Mouse (Mus musculus) testis, adult 2 months (tissue): ENCODE data around the gene Megf6. TPM values are rescaled to one million over a fixed set of nuclear protein-coding genes. Genes with fewer than 3 reads are reported as not detected.

Experiments used
- H3K27ac ChIP-seq: fragments of 200-500 bp; 2 replicates; pipeline ENCODE4 v1.5.1; 2012; ENCODE audit warnings: low read depth, low read length; ENCODE audit not compliant: control insufficient read depth, insufficient read depth
- H3K27me3 ChIP-seq: fragments of 200-500 bp; 2 replicates; pipeline ENCODE4 v1.6.1; 2012; ENCODE audit warnings: mild to moderate bottlenecking, low read length, moderate library complexity; ENCODE audit not compliant: control insufficient read depth, insufficient read depth
- H3K36me3 ChIP-seq: fragments of 200-500 bp; 2 replicates; pipeline ENCODE4 v1.6.1; 2012; ENCODE audit warnings: mild to moderate bottlenecking, low read length; ENCODE audit not compliant: control insufficient read depth, insufficient read depth
- H3K4me1 ChIP-seq: fragments of 200-500 bp; 2 replicates; pipeline ENCODE4 v1.6.1; 2012; ENCODE audit warnings: low read length; ENCODE audit not compliant: control insufficient read depth, insufficient read depth
- H3K4me3 ChIP-seq: fragments of 200-500 bp; 2 replicates; pipeline ENCODE4 v1.5.1; 2012; ENCODE audit warnings: low read depth, mild to moderate bottlenecking, low read length, moderate library complexity, mixed read lengths; ENCODE audit not compliant: control insufficient read depth
- CTCF ChIP-seq: fragments of 200-500 bp; IDR thresholded peaks from 2 replicates; pipeline ENCODE4 v1.5.1; 2012; ENCODE audit warnings: low read depth, mild to moderate bottlenecking, inconsistent platforms, low read length, moderate library complexity; ENCODE audit not compliant: control insufficient read depth, insufficient read depth, insufficient replicate concordance
- POLR2A ChIP-seq: fragments of 200-500 bp; IDR thresholded peaks from 2 replicates; pipeline ENCODE4 v1.6.1; 2012; ENCODE audit warnings: low read depth, mild to moderate bottlenecking, inconsistent platforms, low read length, moderate library complexity; ENCODE audit not compliant: control insufficient read depth
- polyA plus RNA-seq: library from polyadenylated mRNA; depleted of rRNA; stranded (reverse); fragments of >200 nt; gene quantifications from 2 replicates; pipeline ENCODE4 v1.2.3, GENCODE M21; 2012; rRNA removed

The Megf6 gene
- 1.0 and 1.4 TPM in 2 replicates for polyA plus RNA-seq

DNA sequence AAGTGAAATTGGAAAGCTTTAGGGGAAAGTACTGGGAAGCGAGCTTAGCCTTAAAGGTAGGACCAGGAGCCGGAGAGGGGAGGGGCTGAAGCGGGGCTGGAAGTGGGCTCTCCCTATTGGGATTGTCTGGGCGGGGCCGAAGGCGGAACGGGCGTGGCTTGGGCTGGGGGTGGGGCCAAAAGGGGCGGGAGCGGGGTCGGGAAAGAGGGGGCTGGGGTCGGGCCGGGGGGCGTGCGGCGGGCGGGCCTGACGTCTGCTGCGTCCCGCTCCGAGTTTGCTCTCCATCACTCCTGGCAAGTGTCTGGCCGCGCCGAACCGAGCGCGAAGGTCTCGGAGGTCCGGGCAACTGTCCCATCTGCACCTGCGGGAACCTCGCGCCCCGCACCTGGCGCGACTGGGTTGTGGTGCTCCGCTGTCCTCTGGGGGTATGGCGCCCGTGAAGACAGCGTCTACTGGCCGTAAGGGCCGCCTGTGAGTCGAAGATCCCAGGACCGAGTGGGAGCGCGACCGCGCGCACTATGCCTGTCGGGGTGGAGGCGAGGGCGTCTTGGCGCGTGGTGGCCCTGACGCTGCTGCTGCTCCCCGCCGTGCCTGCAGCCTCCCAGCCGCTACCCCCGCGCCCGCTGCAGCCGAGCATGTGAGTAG is at the start of gene Megf6:
Gene Megf6 (plus strand): TSS at position 225 of the 645 bp plus-strand sequence.
- Histone ChIP-seq H3K4me1 (peaks cover 11% of the 10 kb centered on the region), H3K36me3 (no peaks in the 10 kb centered on the region), H3K27ac (no peak within 1 kb of the TSS), H3K4me3 (peak within 1 kb of the TSS; percentile 80), H3K27me3 (no peaks in the 10 kb centered on the region)
- TF ChIP-seq CTCF, result no peak
- no peak for TF ChIP-seq POLR2A

DNA sequence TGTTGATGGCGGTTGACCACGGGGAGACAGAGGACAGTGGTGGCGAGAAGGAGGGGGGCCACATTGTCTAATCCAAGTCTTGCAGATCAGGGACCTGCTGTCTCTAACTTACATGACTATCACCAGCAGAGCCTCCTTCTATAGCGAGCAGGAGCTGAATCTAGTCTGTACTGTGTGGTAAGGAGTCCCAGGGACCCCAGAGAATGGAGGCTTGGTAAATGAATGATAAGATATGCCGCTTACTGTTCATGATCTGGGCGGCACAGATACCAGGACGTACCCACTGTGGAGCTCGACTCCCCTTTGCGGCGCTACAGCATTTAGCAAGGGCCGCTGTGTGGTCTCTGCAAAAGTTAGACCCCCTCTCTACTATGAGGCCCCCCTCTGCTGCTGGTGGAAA is 48.7 kb upstream of the Megf6 start:
- no peaks in the 10 kb centered on the region for H3K4me1 ChIP-seq
- no peak overlapping the region for H3K27ac ChIP-seq
- no peaks in the 10 kb centered on the region for H3K36me3 ChIP-seq
- TF ChIP-seq POLR2A, result no peak
- TF ChIP-seq CTCF, result no peak
- no peaks in the 10 kb centered on the region for H3K27me3 ChIP-seq
- H3K4me3 ChIP-seq, result no peak overlapping the region

- no peak overlapping the region for H3K27ac ChIP-seq
- TF ChIP-seq POLR2A, result no peak
- no peaks in the 10 kb centered on the region for H3K36me3 ChIP-seq
- H3K4me1 ChIP-seq, result no peaks in the 10 kb centered on the region
- H3K4me3 ChIP-seq, result no peak overlapping the region
- H3K27me3 ChIP-seq, result no peaks in the 10 kb centered on the region
Observed at GRCm38 (mm10) chr4:154122374-154122773, 48.2 kb upstream of the Megf6 start.

- H3K27ac ChIP-seq, result no peak overlapping the region
- no peak for TF ChIP-seq POLR2A
- TF ChIP-seq CTCF, result no peak
- no peaks in the 10 kb centered on the region for H3K27me3 ChIP-seq
- no peaks in the 10 kb centered on the region for H3K36me3 ChIP-seq
- H3K4me1 ChIP-seq, result no peaks in the 10 kb centered on the region
- no peak overlapping the region for H3K4me3 ChIP-seq
Observed at GRCm38 (mm10) chr4:154123553-154123952, 47.0 kb upstream of the Megf6 start.

GRCm38 (mm10) chr4:154125202-154125601 is 45.3 kb upstream of the Megf6 start:
- Histone ChIP-seq H3K4me3 (no peak overlapping the region), H3K27ac (no peak overlapping the region), H3K27me3 (no peaks in the 10 kb centered on the region), H3K4me1 (no peaks in the 10 kb centered on the region), H3K36me3 (no peaks in the 10 kb centered on the region)
- TF ChIP-seq POLR2A (no peak), CTCF (no peak)

GRCm38 (mm10) chr4:154127273-154127672 is 43.3 kb upstream of the Megf6 start:
- Histone ChIP-seq H3K27ac (no peak overlapping the region), H3K36me3 (no peaks in the 10 kb centered on the region), H3K4me3 (no peak overlapping the region), H3K27me3 (no peaks in the 10 kb centered on the region), H3K4me1 (no peaks in the 10 kb centered on the region)
- no peak for TF ChIP-seq CTCF
- TF ChIP-seq POLR2A, result no peak

DNA sequence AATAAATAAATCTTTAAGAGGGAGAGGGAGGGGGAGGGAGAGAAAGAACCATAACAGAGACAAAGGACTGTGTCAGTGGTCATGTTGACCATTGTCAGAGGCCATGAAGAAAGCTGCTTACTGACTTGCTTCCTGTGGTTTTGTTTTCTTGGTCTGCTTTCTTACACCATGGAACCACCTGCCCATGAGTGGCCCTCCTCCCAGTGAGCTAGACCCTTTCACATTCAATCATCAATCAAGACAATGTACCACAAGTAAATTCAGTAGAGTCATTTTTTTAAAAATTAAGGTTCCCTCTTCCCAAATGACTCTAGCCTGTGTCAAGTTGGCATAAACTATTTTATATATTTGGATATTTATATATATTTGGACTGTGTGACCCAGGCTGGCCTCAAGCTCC is 40.6 kb upstream of the Megf6 start:
- Histone ChIP-seq H3K27ac (no peak overlapping the region), H3K4me3 (no peak overlapping the region), H3K36me3 (no peaks in the 10 kb centered on the region), H3K27me3 (no peaks in the 10 kb centered on the region), H3K4me1 (no peaks in the 10 kb centered on the region)
- TF ChIP-seq POLR2A (no peak), CTCF (no peak)

DNA sequence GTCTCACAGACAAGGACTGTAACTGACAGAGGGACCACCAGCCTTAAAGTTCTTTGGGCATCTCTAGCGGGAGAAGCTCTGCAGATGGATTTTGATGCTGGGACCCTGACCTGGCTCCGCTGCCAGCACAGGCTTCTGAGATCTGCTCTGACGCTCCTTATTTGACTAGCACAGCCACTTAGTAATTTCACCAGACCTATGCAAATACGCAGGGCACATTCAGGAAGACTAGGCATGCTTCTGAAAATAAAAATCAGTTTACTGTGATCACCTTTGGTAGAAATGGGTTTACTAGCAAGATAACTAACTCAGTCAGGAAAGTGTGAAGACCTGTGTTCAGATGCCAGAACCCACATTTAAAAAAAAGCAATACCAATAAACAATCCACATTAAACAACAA is 38.6 kb upstream of the Megf6 start:
- TF ChIP-seq POLR2A (no peak), CTCF (no peak)
- Histone ChIP-seq H3K4me1 (no peaks in the 10 kb centered on the region), H3K36me3 (no peaks in the 10 kb centered on the region), H3K4me3 (no peak overlapping the region), H3K27ac (no peak overlapping the region), H3K27me3 (no peaks in the 10 kb centered on the region)

DNA sequence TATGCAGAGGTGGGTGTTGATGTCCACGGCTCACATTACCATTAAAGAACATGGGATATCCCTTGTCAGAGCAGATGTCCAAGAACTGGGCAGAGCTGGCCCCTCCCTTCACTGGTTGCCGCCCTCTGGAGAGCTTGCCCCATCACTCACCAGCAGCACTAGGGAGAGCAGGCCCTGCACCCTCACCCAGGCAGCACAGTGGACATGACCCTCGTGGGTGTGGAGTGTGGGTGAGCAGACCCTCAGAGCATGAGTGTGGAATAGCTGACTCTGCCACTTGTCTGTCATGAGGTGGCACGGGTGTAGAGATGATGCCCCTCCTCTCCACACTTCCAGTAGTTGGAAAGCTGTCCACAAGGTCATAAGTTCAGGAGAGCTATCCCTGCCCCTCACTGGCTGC is 35.7 kb upstream of the Megf6 start:
- no peak overlapping the region for H3K27ac ChIP-seq
- peaks cover 4% of the 10 kb centered on the region; the same call in 1 of the 2 replicates for H3K4me1 ChIP-seq
- no peaks in the 10 kb centered on the region for H3K27me3 ChIP-seq
- TF ChIP-seq CTCF (no peak), POLR2A (no peak)
- no peaks in the 10 kb centered on the region for H3K36me3 ChIP-seq
- no peak overlapping the region for H3K4me3 ChIP-seq
